Mouse (Mus musculus) ES-Bruce4 (cell line): Measurements from ENCODE around the gene 6330409D20Rik. TPM values are rescaled to one million over a fixed set of nuclear protein-coding genes. Genes with fewer than 3 reads are reported as not detected.

ENCODE experiments used
- H3K27ac ChIP-seq: 2 replicates; pipeline ENCODE4 v1.5.1; 2012; ENCODE audit warnings: low read length, inconsistent platforms; ENCODE audit not compliant: insufficient read depth
- H3K27me3 ChIP-seq: 2 replicates; pipeline ENCODE4 v1.6.1; 2012; ENCODE audit warnings: mild to moderate bottlenecking, low read length, inconsistent platforms; ENCODE audit not compliant: control insufficient read depth, poor library complexity, insufficient read depth, severe bottlenecking
- H3K36me3 ChIP-seq: 2 replicates; pipeline ENCODE4 v1.6.1; 2012; ENCODE audit warnings: inconsistent platforms, mild to moderate bottlenecking, low read length, moderate library complexity; ENCODE audit not compliant: control insufficient read depth, poor library complexity, insufficient read depth, severe bottlenecking
- H3K4me1 ChIP-seq: one replicate; pipeline ENCODE4 v1.8.1; 2011; ENCODE audit warnings: low read length; ENCODE audit not compliant: control insufficient read depth, insufficient read depth
- H3K4me3 ChIP-seq: 2 replicates; pipeline ENCODE4 v1.5.1; 2011; ENCODE audit warnings: low read depth, mild to moderate bottlenecking, low read length
- H3K9ac ChIP-seq: 2 replicates; pipeline ENCODE4 v1.6.1; 2012; ENCODE audit warnings: low read depth, mild to moderate bottlenecking, inconsistent platforms; ENCODE audit not compliant: poor library complexity, severe bottlenecking
- H3K9me3 ChIP-seq: replicated peaks from 2 replicates; pipeline ENCODE4 v1.6.1; 2012; ENCODE audit warnings: mild to moderate bottlenecking, low read length, inconsistent platforms; ENCODE audit not compliant: control insufficient read depth, poor library complexity, insufficient read depth, severe bottlenecking
- CTCF ChIP-seq: IDR thresholded peaks from one replicate; pipeline ENCODE4 v1.8.1; 2011; ENCODE audit warnings: low read depth, low read length
- EP300 ChIP-seq: IDR thresholded peaks from 2 replicates; pipeline ENCODE4 v1.6.1; 2011; ENCODE audit warnings: low read depth, low read length; ENCODE audit not compliant: insufficient read depth
- POLR2A ChIP-seq: IDR thresholded peaks from one replicate; pipeline ENCODE4 v1.8.1; 2011; ENCODE audit warnings: low read length; ENCODE audit not compliant: insufficient read depth
- polyA plus RNA-seq: library from polyadenylated mRNA; stranded (reverse); fragments of >200 nt; gene quantifications from 2 replicates; pipeline ENCODE4 v1.2.4, GENCODE M21; 2011; ENCODE audit warnings: low read depth; ENCODE audit not compliant: missing spikeins, insufficient read depth, insufficient read length

The 6330409D20Rik gene
- polyA plus RNA-seq, 1 experiment, result not detected

DNA sequence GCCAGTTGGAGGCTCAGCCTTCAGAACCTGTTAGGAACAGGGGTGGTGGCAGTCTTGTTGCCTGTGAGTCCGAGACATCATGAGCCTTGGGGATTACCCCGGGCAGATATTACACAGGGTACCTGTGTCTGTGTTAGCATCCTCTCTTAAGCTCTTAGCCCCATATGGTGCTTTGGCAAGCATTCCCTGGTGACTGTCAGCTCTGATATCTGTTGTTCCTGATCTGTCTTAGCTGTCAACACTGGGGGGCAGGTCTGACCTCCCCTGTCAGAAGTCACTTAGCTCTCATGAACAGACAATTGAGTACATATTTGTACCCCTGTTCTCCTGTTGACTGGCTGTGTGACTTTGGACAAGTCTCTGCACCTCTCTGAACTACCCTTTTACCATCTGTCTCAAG, 18.2 kb upstream of the 6330409D20Rik start:
- no peak overlapping the region for H3K9ac ChIP-seq
- TF ChIP-seq CTCF, result no peak
- TF ChIP-seq POLR2A, result no peak
- H3K27ac ChIP-seq, result no peak overlapping the region
- H3K27me3 ChIP-seq, result no peaks in the 10 kb centered on the region
- no peaks in the 10 kb centered on the region for H3K36me3 ChIP-seq
- no peaks in the 10 kb centered on the region for H3K9me3 ChIP-seq
- no peak overlapping the region for H3K4me3 ChIP-seq
- H3K4me1 ChIP-seq, result peaks cover 6% of the 10 kb centered on the region

- Histone ChIP-seq H3K4me1 (peaks cover 6% of the 10 kb centered on the region), H3K27ac (no peak overlapping the region), H3K9ac (no peak overlapping the region), H3K9me3 (no peaks in the 10 kb centered on the region), H3K36me3 (no peaks in the 10 kb centered on the region), H3K27me3 (no peaks in the 10 kb centered on the region), H3K4me3 (no peak overlapping the region)
- peak; percentile 48; the same call in 1 of the 2 replicates for TF ChIP-seq EP300
- no peak for TF ChIP-seq POLR2A
Observed at GRCm38 (mm10) chr2:32758503-32758902, 17.7 kb upstream of the 6330409D20Rik start.

- peaks cover 3% of the 10 kb centered on the region for H3K4me1 ChIP-seq
- no peak within 1 kb of the TSS for H3K27ac ChIP-seq
- peak within 1 kb of the TSS; percentile 67 for H3K4me3 ChIP-seq
- H3K9me3 ChIP-seq, result no peaks in the 10 kb centered on the region
- H3K36me3 ChIP-seq, result no peaks in the 10 kb centered on the region
- TF ChIP-seq CTCF (peak; percentile 88), EP300 (0 out of 2 replicates have a peak, but pooled peaks have one; percentile 30), POLR2A (no peak)
- H3K9ac ChIP-seq, result peak within 1 kb of the TSS; percentile 74
- no peaks in the 10 kb centered on the region for H3K27me3 ChIP-seq
Observed at GRCm38 (mm10) chr2:32757056-32757845, 16.4 kb upstream of the 6330409D20Rik start, which contains the start of gene Tor2a. Gene Tor2a, plus strand, starts transcription at chr2:32757234.

- TF ChIP-seq CTCF, result no peak
- TF ChIP-seq EP300, result no peak
- no peak for TF ChIP-seq POLR2A
- H3K27me3 ChIP-seq, result no peaks in the 10 kb centered on the region
- H3K4me1 ChIP-seq, result peaks cover 3% of the 10 kb centered on the region
- no peaks in the 10 kb centered on the region for H3K9me3 ChIP-seq
- no peak overlapping the region for H3K9ac ChIP-seq
- H3K27ac ChIP-seq, result no peak overlapping the region
- no peak overlapping the region for H3K4me3 ChIP-seq
- no peaks in the 10 kb centered on the region for H3K36me3 ChIP-seq
Observed at GRCm38 (mm10) chr2:32756674-32757055, 15.8 kb upstream of the 6330409D20Rik start.

DNA sequence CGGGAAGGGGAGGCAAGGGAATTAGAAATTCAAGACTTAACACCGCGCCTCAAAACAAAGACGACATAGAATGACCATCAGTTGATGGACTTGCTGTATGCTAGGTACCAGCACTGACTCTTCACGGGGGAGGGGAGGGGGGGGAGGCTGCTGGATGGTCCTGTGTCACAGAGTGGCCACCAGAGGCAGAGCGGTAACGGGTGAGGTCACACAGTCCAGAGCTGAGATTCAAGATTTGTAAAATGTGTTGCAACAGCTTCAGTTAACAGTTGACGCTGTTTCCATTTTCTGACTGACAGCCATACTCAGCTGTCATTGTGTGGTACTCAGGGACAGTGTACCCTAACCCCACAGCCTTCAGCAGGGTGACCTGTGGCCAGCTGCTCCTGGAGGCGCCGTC, 11.4 kb upstream of the 6330409D20Rik start:
- H3K27ac ChIP-seq, result no peak overlapping the region
- no peak overlapping the region for H3K9ac ChIP-seq
- no peak overlapping the region for H3K4me3 ChIP-seq
- H3K27me3 ChIP-seq, result no peaks in the 10 kb centered on the region
- no peaks in the 10 kb centered on the region for H3K9me3 ChIP-seq
- TF ChIP-seq POLR2A (no peak), CTCF (no peak), EP300 (no peak)
- H3K4me1 ChIP-seq, result no peaks in the 10 kb centered on the region
- H3K36me3 ChIP-seq, result no peaks in the 10 kb centered on the region

DNA sequence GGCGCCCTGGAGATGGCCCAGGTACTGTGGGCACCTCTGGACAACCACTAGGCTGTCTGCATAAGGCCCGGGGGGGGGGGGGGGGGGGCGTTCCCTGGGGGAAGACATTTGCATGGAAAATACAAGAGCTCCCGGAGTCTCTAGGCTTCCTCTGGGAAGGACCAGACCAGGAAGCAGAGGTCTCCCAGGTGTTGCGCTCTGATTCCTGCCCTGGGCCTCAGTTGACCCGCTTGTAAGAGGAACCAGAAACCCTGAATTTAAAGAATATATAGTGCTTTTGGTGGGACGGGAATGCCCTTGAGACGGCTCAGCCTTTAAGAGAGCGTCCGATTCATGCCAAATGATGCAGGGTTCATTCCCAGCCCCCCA, 10.8 kb upstream of the 6330409D20Rik start:
- Histone ChIP-seq H3K9me3 (no peaks in the 10 kb centered on the region), H3K4me1 (no peaks in the 10 kb centered on the region), H3K9ac (no peak overlapping the region), H3K4me3 (peak overlapping the region; percentile 10), H3K27ac (no peak overlapping the region), H3K36me3 (no peaks in the 10 kb centered on the region), H3K27me3 (no peaks in the 10 kb centered on the region)
- TF ChIP-seq POLR2A, result no peak
- TF ChIP-seq CTCF, result no peak
- TF ChIP-seq EP300, result no peak
